Mouse (Mus musculus) spleen, adult 18-20 months (tissue): ENCODE data around the gene Tk2.
"Not testable (repeated sequence)": the region's sequence is repeated elsewhere in the genome, so short reads cannot be mapped to it uniquely, and the experiment has no call there.

ENCODE experiments used
- DNase-seq, 2 experiments: peaks; one replicate each; pipeline ENCODE4 v3.0.0; 2022; ENCODE audit warnings: mixed read lengths in 2 of 2

The Tk2 gene

GRCm38 (mm10) chr8:104248276-104248675 is at the start of gene Tk2:
Tk2 (minus strand) TSS chr8:104248558.
- peak; percentile 74 to 77 for DNase-seq

GRCm38 (mm10) chr8:104294396-104294795 is 46.0 kb upstream of the Tk2 start:
- DNase-seq, result no peak

GRCm38 (mm10) chr8:104293081-104293480 is 44.7 kb upstream of the Tk2 start, which contains the start of gene Cmtm2a:
Cmtm2a (minus strand) TSS chr8:104293181.
- DNase-seq, result not testable (repeated sequence)

- DNase-seq, result no peak
These were observed 20.6 kb upstream of the Tk2 start for GRCm38 (mm10) chr8:104268937-104269440.

GRCm38 (mm10) chr8:104268368-104268767 is 20.0 kb upstream of the Tk2 start:
- no peak for DNase-seq

- not testable (repeated sequence) for DNase-seq
These were observed 16.0 kb upstream of the Tk2 start for GRCm38 (mm10) chr8:104264271-104264935.

- DNase-seq, result not testable (repeated sequence)
These were observed 13.4 kb upstream of the Tk2 start for GRCm38 (mm10) chr8:104261802-104262201.

- peak in 1 of 2 experiments; percentile 57 for DNase-seq
These were observed 4.7 kb upstream of the Tk2 start for GRCm38 (mm10) chr8:104253016-104253415.

- no peak for DNase-seq
These were observed 3.1 kb upstream of the Tk2 start for GRCm38 (mm10) chr8:104251461-104251860.

GRCm38 (mm10) chr8:104250439-104251367 is 2.3 kb upstream of the Tk2 start, which contains the start of gene Cklf:
Cklf (plus strand) TSS chr8:104250861.
- DNase-seq, result peak; percentile 79 to 89

GRCm38 (mm10) chr8:104249442-104249996 is 1.2 kb upstream of the Tk2 start:
- DNase-seq, result no peak

GRCm38 (mm10) chr8:104247908-104248275 is 466 bp downstream of the Tk2 start:
- peak in 1 of 2 experiments; percentile 35 for DNase-seq

- peak; percentile 81 to 84 for DNase-seq
These were observed 1.1 kb downstream of the Tk2 start for GRCm38 (mm10) chr8:104247054-104247907.

GRCm38 (mm10) chr8:104246621-104247020 is 1.7 kb downstream of the Tk2 start:
- DNase-seq, result no peak

- no peak for DNase-seq
These were observed 6.2 kb downstream of the Tk2 start for GRCm38 (mm10) chr8:104242038-104242644.

GRCm38 (mm10) chr8:104239418-104239861 is 8.9 kb downstream of the Tk2 start:
- DNase-seq, result peak; percentile 43 to 56

GRCm38 (mm10) chr8:104234573-104234972 is 13.8 kb downstream of the Tk2 start:
- no peak for DNase-seq

GRCm38 (mm10) chr8:104232919-104233318 is 15.4 kb downstream of the Tk2 start:
- peak in 1 of 2 experiments; percentile 40 for DNase-seq

- no peak for DNase-seq
These were observed 16.3 kb downstream of the Tk2 start for GRCm38 (mm10) chr8:104232039-104232438.

- DNase-seq, result no peak
These were observed 18.0 kb downstream of the Tk2 start for GRCm38 (mm10) chr8:104230377-104230776.

- no peak for DNase-seq
These were observed 21.3 kb downstream of the Tk2 start for GRCm38 (mm10) chr8:104227048-104227447.

- peak; percentile 57 to 79 for DNase-seq
These were observed 28.6 kb downstream of the Tk2 start for GRCm38 (mm10) chr8:104219806-104220205.
